Mouse (Mus musculus) megakaryocyte progenitor cell, adult 5-6 weeks (primary cell): ENCODE measurements at regions not wholly inside any gene's neighbourhood (a gene's known extent, or its start where the extent isn't known, plus 50 kb on each side); places are given as distances from the start of the nearest gene placed in this dataset.

Experiments used
- ATAC-seq: replicated peaks from 2 replicates; pipeline ENCODE4 v1.8.0; 2016; ENCODE audit warnings: mild to moderate bottlenecking, moderate TSS enrichment, inconsistent platforms; ENCODE audit not compliant: poor library complexity

GRCm38 (mm10) chr7:66593619-66594018 is 95.8 kb downstream of the Asb7 start:
- ATAC-seq = no peak

DNA sequence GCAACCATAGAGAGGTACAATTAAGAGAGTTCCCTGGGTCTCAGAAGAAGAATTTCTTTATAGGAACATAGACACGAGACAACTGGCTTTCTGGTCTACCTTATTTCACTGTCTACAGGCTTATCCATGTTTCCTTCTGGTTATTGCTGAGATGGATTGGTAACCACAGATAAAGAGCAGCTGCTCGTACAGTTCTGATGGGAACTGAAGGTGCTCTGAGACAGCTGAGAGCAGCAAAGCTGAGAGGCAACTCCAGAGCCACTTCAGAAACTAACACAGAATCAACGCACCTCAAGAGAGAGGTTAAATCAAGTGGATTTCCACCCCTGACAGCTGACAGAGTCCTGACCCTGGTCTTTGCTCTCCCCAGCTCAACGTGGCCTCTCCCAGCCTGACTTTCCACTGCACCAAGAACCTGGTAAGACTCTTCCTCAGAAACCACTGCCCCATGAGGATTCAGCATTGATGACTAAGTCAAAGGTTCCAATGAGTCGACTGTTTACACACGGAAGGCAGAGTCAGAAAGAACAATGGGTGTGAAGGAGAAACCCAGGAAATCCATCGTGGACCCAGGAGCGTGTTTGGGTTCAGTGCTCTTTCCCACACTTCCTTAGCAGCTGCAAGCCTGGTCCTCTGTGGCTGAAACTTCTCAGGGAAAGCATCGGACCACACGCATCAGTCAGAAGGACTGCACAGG is 97.7 kb downstream of the Asb7 start:
- ATAC-seq = no peak

DNA sequence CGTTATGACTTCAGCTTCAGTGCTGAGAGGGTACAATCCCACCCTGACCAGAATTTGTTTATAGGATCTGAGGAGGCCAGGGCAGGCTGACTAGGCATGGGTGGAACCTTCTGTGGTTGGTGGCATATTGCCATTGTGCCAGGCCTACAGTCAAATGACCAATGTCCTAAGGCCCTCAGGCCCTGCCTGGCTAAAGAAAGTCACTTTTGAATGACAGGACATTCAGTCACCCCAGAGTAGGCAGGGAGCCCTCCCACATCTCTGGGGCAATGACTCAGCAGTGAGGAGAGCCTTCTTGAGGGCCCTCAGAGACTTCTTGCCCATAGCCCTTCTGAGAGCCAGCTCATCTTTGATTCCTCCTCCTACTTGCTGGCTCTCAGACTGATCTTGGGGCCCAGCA is 102.9 kb downstream of the Asb7 start:
- ATAC-seq = no peak

DNA sequence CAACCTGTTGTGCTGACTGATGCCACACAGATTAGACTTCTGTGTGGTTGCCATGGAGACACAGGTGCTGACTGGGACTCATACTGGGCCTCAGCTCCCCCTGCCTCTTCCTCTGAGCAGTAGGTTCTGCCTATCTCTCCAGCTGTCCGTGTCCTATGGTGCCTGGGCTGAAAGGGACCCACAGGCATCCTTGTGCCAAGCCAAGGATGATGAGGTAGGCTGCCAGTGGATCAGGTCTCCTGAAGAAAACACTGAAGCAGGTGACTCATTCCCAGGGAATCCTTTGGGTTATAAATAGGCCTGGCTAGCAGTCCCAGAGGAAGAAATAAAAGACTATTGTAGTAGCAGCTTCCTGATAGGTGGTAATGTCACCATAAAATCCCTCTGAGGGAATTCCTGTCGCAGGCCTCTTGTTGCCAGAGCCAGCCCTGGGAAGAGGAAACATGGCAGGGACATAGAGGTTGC is 108.7 kb downstream of the Asb7 start:
- no peak for ATAC-seq

DNA sequence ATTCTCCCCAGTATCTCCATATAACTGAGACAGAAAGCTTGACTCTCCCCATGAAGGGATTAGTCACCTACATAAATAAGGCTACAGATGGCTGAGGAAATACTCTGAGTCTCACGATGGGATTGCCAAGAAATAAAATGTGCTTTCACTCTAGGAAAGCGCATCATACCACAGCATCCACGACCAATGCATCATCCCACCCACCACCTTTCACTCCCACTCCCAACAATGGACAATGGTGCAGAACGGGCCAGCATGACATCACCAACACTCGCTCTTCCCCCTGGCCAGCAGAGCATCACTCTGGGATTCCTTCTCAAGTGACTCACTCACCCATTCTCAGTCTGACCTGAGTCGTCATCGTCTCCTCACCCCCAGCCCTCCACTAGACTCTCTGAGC is 113.1 kb downstream of the Asb7 start:
- ATAC-seq = no peak

GRCm38 (mm10) chr7:66571451-66571850 is 117.9 kb downstream of the Asb7 start:
- ATAC-seq = no peak

DNA sequence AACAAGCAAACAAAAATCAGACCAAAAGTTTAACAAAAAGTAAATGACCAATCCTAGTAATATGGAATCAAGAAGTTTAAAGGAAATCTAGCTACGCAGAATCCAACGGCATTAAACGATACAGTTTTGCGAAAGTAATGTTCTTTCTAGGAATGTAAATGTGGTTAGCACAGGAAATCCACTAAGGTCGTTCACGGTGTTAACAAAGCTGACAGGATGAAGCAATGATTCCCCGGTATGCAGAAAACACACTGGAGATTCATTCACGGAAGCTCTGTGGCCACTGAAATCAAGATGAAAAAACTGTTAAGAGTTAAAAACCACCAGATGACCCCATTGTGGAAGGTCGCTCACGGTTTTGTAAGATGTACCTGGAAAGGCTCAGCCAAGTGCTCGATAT is 120.4 kb upstream of the Aldh1a3 start:
- ATAC-seq = peak; percentile 42

DNA sequence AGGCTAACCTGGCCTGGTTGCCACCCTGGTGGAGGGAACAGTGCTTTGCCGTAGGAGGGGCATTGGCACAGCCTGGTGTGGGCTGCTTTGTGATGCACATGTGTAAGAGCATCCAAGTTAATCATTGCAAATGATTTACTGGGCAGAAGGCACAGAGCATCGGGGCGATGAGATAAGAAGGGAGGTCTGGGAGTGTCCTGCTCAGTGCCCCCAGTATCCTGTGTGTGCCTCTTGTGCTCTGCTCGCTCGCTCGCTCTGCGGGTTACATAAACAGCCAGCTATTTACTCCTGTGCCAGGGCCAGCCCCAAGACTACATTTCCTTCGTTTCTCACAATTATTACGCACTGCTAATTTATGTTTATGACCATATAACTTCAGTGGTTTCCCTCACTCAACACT is 117.9 kb upstream of the Aldh1a3 start:
- ATAC-seq = no peak

GRCm38 (mm10) chr7:66544352-66545053 is 117.2 kb upstream of the Aldh1a3 start:
- ATAC-seq = no peak

GRCm38 (mm10) chr7:66532596-66532995 is 105.3 kb upstream of the Aldh1a3 start:
- no peak for ATAC-seq

- ATAC-seq = no peak
Observed at GRCm38 (mm10) chr7:66532048-66532447, 104.7 kb upstream of the Aldh1a3 start.

DNA sequence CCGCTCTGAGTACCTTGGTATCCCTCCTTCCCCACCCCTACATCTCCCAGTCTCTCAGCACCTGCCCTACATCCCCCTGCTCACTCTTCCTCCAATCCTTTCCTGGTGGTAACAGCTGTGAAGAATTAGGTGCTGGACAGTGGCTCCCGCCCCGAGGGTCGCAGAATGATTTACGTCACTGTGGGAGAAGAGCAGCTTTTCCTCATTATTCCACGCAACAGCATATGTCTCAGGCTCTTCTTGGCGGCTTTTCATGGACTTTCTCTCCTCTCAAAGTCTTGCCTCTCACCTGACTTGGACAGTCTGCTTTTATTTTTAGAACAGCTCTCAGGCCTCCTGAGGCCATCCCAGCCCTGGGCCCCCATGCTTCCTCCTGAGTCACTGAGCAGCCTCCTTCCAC is 103.8 kb upstream of the Aldh1a3 start:
- ATAC-seq = no peak

GRCm38 (mm10) chr7:66528881-66529280 is 101.6 kb upstream of the Aldh1a3 start:
- ATAC-seq = no peak

- no peak for ATAC-seq
Observed at GRCm38 (mm10) chr7:66523959-66524358, 96.6 kb upstream of the Aldh1a3 start.

DNA sequence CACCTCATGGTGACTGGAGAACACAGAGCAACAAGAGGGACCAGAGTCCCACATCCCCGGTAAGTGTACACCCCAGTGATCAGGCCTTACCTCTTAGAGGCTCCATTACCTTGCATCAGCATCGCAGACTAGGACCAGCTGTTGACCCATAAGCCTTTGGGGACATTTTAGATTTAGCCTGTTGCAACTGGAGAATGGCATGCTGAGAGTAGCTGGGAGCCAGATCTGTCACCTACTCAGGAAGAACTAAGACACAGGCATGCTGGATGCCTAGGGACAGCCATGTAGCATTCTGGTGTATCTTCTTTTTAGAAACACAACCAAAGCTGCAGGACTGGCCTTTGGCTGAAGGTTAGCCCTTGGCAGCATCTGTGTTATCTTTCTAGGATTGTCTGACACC is 94.2 kb upstream of the Aldh1a3 start:
- ATAC-seq = no peak

GRCm38 (mm10) chr7:66516143-66516542 is 88.8 kb upstream of the Aldh1a3 start:
- no peak for ATAC-seq

DNA sequence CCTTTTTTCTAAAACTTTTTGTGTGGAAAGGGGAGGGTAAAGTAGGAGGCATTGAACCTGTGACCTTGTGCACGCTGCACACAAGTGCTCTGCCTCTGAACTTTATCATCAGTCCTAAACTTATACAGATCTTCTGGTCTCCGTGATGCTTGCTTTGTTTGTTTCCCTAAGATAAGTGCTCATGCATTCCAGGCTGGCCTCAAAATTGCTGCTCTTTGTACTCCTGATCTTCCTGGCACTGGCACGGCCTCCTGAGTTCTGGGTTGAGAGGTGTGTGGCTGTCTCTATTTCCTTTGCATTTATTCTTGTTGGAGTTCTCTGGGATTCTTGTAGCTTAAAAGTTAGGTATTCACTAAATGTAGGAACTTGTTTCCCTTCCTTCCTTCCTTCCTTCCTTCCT is 86.1 kb upstream of the Aldh1a3 start:
- no peak for ATAC-seq

GRCm38 (mm10) chr7:66505734-66506133 is 78.4 kb upstream of the Aldh1a3 start:
- no peak for ATAC-seq

DNA sequence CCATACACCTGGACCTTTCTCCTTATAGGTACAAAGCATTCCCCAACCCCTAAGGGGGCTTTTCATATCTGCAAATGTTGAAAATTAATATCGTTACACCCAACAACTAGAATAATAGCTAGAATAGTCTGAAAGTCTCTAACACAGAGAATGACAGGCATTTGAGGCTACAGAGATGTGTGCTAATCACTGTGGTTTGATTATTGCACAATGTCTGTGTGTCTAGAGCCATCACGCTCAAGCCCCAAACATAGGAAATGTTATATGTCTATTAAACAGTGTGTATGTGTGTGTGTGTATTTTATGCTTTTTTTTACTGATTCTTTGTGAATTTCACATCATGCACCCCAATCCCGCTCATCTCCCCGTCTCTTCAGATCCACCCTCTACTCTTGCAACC is 77.2 kb upstream of the Aldh1a3 start:
- ATAC-seq = peak; percentile 77

DNA sequence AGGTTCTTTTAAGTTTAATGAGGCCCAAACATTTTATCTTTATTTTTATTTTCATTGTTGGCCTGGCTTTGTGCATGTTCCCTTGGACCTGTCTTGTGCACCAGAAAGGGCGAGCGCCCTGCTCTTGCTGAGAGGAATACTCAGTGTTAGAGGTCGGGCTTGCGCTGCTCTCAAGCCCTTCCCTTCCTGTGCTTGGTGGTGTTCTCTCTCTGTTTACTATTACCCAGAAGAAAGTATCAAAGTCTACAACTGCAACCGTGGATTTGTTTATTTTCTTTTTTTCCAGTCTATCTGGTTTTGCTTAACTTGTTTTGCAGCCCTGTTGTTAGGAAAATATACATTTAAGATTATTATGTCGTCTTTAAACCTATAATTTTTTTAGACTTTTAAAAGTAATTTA is 74.1 kb upstream of the Aldh1a3 start:
- no peak for ATAC-seq

- no peak for ATAC-seq
Observed at GRCm38 (mm10) chr7:66497480-66497879, 70.2 kb upstream of the Aldh1a3 start.

- ATAC-seq = no peak
Observed at GRCm38 (mm10) chr7:66493216-66493885, 66.0 kb upstream of the Aldh1a3 start.
